Mouse (Mus musculus): ENCODE measurements around the gene Cd82.

Cd82 gene

DNA sequence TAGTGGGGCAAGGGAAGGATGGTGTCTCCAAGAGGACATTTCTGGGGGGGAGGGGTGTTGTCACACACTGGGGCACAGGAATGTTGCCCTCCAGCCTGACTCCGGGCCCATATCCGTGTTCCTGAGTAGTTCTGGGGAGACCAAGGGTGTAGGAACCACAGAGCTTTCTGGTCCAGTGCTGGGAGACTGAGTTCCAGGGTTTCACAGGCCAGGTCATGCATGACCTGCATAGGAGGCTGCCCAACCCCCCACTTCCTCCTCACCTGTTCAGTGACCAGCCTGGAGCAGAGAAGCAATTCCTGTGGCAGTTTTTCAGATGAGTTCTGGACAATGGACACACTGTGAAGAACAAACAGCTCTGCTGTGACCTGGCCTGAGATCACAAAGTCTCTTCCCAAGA lies 19.8 kb downstream of the Cd82 start:
- no peak for DNase-seq

- peak in 1 of 2 experiments; percentile 52 for DNase-seq
These were observed 23.0 kb downstream of the Cd82 start for GRCm38 (mm10) chr2:93439812-93440559.

DNA sequence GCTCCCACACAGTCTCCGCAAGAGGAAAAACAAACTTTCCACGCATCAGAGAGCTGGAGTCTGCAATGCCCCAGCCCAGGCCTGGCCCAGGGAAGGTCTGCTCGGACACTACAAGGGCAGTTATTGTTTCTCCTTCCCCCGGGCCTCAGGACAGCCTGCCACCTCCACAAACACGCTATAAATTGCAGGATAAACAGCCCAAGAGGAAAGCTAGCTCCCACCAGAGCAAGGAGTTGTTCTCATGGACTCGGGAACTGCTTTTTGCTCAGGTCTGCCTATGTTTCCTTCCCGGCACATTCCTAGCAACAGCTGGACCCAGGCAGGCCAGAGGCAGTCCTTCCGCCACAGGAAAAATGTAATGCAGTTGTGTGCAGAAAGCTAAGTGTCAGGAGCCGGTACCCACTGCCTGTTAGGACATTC lies 23.6 kb downstream of the Cd82 start:
- no peak for DNase-seq

- DNase-seq, result no peak
These were observed 24.6 kb downstream of the Cd82 start for GRCm38 (mm10) chr2:93438335-93438734.

GRCm38 (mm10) chr2:93435577-93435976 lies 27.4 kb downstream of the Cd82 start:
- no peak for DNase-seq

DNA sequence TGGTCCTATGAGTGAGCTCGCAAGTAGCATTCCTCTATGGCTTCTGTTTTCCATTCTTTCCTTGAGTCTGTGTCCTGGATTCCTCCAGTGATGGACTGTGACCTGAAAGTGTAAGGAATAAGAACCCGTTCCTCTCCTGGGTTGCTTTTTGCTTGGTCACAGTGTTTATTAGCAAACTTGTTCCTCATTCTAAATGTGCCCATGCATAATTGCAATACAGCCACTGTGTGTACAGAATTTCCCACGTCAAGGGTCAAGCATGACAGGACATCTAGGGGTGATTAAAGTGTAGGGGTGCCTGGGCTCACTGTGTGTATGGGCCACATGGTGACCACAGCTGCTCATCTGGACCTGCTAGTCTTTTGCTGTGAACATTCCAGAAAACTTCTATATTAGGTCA lies 28.0 kb downstream of the Cd82 start:
- DNase-seq, result no peak

- DNase-seq, result no peak
These were observed 29.4 kb downstream of the Cd82 start for GRCm38 (mm10) chr2:93433543-93433942.

DNA sequence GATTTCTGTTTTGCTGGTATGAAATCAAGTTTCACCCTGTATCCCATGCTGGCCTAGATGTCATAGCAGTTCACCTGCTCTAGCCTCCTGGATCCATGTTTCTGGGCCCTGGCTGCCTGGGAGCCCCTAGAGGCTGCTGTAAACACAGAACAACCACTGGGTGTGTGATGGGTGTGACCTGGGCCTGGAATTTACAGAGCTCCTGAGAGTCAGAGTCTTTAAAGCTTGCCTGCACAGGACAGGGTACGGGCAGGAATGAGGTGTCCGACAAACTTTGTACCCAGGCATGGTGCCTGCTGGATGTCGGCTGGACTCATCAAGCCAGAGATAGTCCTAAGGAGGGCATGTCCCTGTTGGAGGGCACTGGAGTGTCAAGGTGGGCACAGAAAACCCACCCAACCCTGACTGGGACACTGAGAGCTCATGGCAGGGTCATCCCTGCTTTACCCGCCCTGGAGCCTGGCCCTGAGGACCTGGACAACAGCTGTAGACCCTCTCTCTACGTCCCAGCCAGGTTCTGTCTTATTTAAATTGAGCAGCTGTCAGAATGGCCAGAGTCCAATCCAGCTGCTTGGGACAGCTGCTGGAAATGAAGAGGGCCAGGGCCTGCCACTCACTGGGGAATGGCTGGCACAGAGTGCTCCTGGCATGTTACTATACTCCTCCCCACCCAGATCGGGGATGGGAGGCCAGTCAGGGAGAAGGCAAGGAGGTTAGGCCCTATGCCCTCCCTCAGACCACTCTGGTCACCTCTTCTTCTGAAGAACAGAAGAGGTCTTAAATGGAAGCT lies 30.1 kb downstream of the Cd82 start:
- no peak for DNase-seq

DNA sequence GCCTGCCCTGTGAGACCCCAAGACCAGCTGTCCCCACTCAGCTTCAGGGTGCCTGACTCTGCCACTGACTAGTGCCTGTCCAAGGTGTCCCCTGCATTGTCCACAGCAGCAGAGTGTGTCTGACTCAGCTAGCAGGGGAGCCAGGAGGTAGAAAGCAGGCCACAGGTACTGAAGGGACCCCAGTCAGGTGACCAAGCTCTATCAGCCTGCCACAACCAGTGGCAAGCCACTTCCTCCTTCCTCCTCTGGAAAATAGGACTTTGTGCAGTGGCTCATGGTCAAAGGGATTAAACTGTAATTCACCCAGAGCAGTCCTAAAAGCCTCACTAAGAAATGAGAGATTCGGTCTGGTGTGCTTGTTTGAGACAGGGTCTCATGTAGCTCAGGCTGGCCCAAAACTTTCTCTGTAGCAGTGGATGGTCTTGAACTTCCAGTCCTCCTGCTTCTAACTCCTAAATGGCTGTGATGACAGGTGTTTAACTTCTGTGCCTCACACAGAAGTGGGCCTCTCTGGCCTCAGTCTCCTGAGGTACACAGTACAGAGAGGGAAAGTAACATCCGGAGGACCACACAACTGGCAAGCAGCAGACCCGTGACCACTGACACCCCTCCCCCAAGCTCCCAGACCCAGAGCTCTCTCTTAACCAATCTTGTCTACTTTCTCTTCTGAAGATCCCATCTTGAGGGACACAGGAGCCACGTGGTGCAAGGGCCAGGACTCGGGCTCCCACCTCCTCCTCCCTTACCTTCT lies 31.2 kb downstream of the Cd82 start:
- no peak for DNase-seq

GRCm38 (mm10) chr2:93430993-93431392 lies 31.9 kb downstream of the Cd82 start:
- DNase-seq, result no peak

DNA sequence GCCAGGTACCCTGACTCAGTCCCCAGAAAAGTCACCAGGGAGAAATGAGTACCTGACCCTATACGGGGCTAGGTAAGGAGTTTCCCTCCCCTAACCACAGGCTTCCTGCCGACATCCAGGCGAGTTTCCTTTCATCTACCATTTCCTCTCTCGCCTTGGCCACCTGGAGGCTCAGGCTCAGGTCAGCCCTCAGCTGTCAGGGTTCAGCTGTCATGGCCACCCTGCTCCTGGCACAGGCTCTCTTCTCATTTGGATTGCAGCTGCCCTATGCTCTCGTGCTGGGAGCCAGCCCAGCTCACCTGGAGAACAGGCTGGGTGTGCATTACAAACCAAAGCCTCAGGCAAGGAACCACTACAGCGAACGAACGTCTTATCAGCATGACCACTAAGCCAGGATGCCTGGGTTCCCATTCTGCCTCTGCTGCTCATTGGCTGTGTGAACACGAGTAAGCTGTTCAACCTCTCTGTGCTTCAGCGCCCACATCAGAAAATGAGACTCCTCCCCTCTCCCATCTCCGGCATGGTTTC lies 34.9 kb downstream of the Cd82 start:
- DNase-seq, result no peak

DNA sequence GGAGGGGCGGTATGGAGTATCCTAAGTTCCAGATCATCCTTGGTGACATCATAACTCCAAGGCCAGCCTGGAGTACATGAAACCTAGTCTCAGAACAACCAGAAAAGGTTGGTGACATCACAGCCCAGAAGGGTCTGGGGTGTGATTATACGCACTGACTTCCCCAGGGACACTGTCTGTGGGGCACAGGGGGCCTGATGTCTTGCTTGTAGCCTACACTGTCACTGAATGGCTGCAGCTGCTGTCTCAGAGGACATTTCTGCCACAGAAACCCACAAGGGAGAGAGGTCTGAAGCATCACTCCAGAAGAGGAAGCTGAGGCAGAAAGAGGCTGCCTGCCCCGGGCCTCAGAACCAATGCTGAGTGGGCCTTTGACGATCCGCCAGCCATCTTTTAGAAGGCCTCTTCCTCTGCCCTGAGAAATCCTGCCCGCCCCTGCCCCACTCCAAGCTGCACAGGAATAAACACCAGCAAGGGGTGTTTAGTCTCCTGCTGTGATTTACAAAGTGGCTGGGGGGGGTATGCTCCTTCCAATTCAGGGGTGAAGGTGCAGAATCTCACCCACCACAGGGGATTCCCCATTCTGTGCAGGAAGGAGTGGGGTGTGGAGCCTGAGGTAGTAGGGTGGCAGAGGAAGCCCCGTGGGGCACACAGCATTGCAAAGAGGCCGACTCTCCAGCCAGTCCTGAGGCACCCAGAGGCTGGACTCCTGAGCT lies 35.8 kb downstream of the Cd82 start:
- no peak for DNase-seq

DNA sequence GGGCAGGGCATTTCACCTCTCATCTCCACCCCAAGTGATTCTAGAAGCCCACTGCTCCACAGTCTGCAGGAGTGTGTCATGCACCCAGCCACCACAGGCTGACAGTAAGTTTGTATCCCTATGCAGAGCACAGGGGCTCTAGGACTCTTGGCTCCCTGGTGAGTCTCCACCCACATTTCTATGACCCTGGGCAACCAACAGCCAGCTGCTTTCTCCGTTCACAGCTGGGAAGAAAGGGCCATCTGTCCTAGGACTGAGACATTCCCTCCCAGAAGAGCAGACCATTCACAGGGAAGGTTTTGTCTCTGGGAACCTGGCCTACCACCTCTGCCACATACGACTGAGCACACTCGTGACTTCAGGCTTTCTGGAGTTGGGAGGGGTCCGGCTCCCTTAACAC lies 37.1 kb downstream of the Cd82 start:
- DNase-seq, result no peak

- no peak for DNase-seq
These were observed 38.5 kb downstream of the Cd82 start for GRCm38 (mm10) chr2:93424307-93424984.

DNA sequence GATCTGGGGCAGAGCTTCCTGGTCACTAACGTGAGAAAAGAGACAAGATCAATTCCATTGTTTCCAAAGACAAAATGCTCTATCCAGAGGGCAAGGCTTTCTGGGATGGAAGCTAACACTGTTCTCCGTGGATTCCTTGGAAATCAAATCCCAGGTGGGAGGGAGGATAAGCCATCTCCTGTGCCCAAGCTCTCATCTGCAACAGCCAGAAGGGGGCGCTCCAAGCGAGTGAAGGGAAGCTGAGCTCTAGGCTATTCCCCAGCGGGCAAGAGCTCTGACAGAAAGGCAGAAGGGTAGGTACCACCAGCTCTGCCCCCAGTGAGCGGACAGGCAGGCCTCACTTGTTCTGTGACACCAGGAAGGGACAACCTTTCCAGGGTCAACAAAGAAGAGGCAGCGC lies 41.6 kb downstream of the Cd82 start:
- peak; percentile 75 to 85 for DNase-seq

DNA sequence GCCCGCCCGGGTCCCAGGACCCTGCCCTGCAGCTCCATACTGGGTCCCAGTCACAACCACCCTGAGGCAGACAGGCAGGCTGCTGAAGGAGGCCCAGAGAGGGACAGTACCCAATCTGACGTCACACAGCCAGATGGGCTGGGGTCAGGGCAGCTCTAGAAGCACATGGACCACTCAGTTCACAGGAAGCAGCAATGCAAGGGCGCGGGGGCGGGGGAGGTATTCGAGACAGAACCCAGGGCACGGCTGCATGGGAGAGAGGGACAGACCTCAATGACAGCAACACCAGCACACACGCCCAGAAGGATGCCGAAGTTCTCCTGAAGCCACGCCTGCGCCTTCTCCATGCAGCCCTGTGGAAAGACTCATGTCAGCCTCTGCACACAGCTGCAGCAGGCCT lies 43.0 kb downstream of the Cd82 start:
- DNase-seq, result no peak

DNA sequence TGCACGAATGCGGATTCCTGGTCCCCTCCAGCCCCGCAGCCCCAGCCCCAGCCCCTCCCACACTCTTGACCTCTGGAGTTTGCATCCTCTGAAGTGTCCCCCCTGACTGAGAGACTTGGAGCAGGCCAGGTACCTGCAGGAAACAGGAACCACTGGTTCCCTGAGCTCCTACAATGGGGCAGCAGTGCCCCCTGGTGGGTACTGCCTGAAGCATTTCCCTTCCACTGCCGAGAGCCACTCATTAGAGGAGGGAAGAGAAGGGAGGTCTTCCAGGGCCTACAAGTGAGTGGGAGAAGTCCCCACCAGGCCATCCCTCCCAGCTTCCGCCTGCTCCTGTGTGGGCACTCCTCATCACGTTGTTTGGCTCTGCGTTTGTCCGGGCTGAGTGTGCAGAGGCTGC lies 44.5 kb downstream of the Cd82 start:
- peak; percentile 90 to 94 for DNase-seq

GRCm38 (mm10) chr2:93416874-93417709 lies 45.8 kb downstream of the Cd82 start:
- DNase-seq, result peak in 1 of 2 experiments; percentile 2

- DNase-seq, result peak; percentile 32 to 53
These were observed 47.7 kb downstream of the Cd82 start for GRCm38 (mm10) chr2:93415281-93415680.

DNA sequence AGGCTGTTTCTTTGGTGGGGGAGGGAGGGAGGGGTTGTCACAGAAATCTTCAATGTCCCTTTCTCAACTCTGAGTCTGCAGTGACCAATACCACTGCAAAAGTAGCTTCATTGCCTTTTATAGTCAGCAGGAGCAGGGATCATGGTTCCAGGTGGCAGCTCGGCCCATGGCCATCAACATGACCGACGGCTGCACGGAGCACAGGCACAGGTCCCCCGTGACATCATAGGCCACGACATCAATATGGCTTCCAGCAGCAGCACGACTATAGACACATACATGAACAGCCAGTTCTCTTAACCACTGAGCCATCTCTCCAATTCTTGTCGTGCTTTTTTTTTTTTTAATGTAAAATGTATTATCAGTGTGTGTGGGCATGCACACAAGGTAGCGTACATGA lies 48.8 kb downstream of the Cd82 start:
- peak in 1 of 2 experiments; percentile 3 for DNase-seq

Data from cerebellum, postnatal 25 days (tissue).